Mouse (Mus musculus): ENCODE results near the gene Nexn. TPM values are rescaled to one million over a fixed set of nuclear protein-coding genes. Genes with fewer than 3 reads are reported as not detected.
"Not testable (repeated sequence)": the region's sequence is repeated elsewhere in the genome, so short reads cannot be mapped to it uniquely, and the experiment has no call there.

Gene Nexn
- polyA plus RNA-seq, 1 experiment from 2014 or later: 5.1 TPM

DNA sequence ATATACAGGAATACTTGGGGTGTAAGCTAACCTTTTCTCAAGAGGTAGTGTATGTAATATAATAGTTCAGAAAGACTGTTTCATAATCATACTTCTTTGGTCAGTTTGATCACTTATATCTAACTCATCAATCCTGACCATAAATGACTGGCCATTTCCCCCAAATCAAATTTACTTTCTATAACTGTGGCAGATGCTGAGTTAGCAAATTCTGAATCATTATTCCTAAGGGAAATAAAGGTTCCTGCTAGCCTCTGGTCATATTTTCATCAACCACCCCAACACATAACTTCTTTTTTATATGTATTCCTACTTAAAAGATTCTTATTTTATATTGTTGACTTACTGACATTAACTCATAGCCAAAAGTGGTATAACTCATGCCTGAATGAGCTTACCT, 63.2 kb downstream of the Nexn start:
- H3K27ac ChIP-seq (ENCODE audit: low read depth, low read length): no peak overlapping the region
- no peak overlapping the region for H3K4me3 ChIP-seq (ENCODE audit: low read length)
- no peak overlapping the region for H3K4me2 ChIP-seq (replicated peaks; ENCODE audit: low read depth, low read length)
- no peaks in the 10 kb centered on the region for H3K4me1 ChIP-seq (ENCODE audit: control insufficient read depth, insufficient read depth, low read length)
- H3K9me3 ChIP-seq (ENCODE audit: control insufficient read depth, low read length): no peaks in the 10 kb centered on the region
- no peak overlapping the region for H3K9ac ChIP-seq (ENCODE audit: low read depth, low read length)
- no peak for ATAC-seq (ENCODE audit: low FRiP score, low TSS enrichment)
- H3K36me3 ChIP-seq (ENCODE audit: control insufficient read depth, insufficient read depth, low read length): no peaks in the 10 kb centered on the region
- no peaks in the 10 kb centered on the region for H3K27me3 ChIP-seq (ENCODE audit: control insufficient read depth, insufficient read depth, low read length)

DNA sequence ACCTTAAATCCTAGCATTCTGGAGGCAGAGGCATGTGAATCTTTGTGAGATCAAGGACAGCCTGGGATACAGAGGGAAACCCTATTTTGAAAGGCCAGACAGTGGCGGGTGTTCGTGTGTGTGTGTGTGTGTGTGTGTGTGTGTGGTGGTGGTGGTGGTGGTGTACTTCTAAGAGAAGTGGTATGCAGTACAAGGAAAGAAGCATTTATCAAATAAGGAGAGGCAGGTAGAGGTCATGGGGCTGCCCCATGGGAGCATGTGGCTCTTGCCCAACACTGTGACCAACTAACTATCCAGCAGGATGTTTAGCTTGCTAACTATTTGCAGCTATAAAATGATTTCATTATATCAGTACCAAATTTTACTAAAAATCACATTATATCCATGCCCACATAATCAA, 64.5 kb downstream of the Nexn start:
- no peak for ATAC-seq (ENCODE audit: low FRiP score, low TSS enrichment)
- H3K9me3 ChIP-seq (ENCODE audit: control insufficient read depth, low read length): no peaks in the 10 kb centered on the region
- WGBS: 70% methylated on average over 2 of the region's 2 CpGs
- no peaks in the 10 kb centered on the region for H3K4me1 ChIP-seq (ENCODE audit: control insufficient read depth, insufficient read depth, low read length)
- H3K9ac ChIP-seq (ENCODE audit: low read depth, low read length): no peak overlapping the region
- H3K4me3 ChIP-seq (ENCODE audit: low read length): no peak overlapping the region
- H3K36me3 ChIP-seq (ENCODE audit: control insufficient read depth, insufficient read depth, low read length): no peaks in the 10 kb centered on the region
- H3K4me2 ChIP-seq (replicated peaks; ENCODE audit: low read depth, low read length): no peak overlapping the region
- no peaks in the 10 kb centered on the region for H3K27me3 ChIP-seq (ENCODE audit: control insufficient read depth, insufficient read depth, low read length)
- no peak overlapping the region for H3K27ac ChIP-seq (ENCODE audit: low read depth, low read length)

DNA sequence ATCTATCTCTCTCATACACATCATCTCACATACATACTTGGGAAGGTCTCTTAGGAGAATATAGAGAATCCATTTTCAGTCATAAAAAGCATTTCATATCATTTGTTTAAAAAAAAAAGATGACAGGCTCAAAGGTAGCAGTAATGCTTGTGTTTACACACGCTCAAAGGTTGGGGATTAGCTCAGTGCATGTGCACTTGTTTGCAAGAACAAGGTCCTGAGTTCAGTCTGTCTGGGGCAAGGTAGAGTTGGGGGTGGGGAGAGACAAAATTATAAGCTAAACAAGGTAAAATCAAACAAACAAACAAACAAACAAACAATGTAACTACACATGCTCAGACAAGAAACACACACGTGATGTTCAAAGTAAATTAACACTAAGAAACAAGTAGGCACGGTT, 65.0 kb downstream of the Nexn start:
- ATAC-seq (ENCODE audit: low FRiP score, low TSS enrichment): no peak
- H3K27me3 ChIP-seq (ENCODE audit: control insufficient read depth, insufficient read depth, low read length): no peaks in the 10 kb centered on the region
- no peaks in the 10 kb centered on the region for H3K4me1 ChIP-seq (ENCODE audit: control insufficient read depth, insufficient read depth, low read length)
- H3K4me3 ChIP-seq (ENCODE audit: low read length): no peak overlapping the region
- H3K9ac ChIP-seq (ENCODE audit: low read depth, low read length): no peak overlapping the region
- WGBS: 93% methylated on average over 3 of the region's 3 CpGs
- no peak overlapping the region for H3K27ac ChIP-seq (ENCODE audit: low read depth, low read length)
- H3K36me3 ChIP-seq (ENCODE audit: control insufficient read depth, insufficient read depth, low read length): no peaks in the 10 kb centered on the region
- H3K9me3 ChIP-seq (ENCODE audit: control insufficient read depth, low read length): no peaks in the 10 kb centered on the region
- no peak overlapping the region for H3K4me2 ChIP-seq (replicated peaks; ENCODE audit: low read depth, low read length)

DNA sequence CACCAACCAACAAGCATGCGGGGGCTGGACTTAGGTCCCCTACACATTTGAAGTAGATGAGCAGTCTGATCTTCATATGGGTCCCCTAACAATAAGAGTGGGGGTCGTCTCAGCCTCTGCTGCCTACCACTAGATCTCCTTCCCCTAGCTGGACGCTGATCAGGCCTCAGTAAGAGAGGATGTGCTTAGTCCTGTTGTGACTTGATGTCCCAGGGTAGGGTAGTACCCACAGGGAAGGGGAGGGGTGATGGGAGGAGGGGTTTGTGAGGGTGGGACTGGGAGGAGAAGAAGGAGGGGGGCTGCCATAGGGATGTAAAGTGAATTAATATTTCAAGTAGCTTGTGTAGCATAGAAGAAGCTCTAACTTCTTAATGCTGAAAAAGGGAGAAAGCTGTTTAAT, 67.0 kb downstream of the Nexn start:
- Histone ChIP-seq H3K27me3 (ENCODE audit: control insufficient read depth, insufficient read depth, low read length) (no peaks in the 10 kb centered on the region), H3K9me3 (ENCODE audit: control insufficient read depth, low read length) (no peaks in the 10 kb centered on the region), H3K4me2 (replicated peaks; ENCODE audit: low read depth, low read length) (no peak overlapping the region), H3K9ac (ENCODE audit: low read depth, low read length) (no peak overlapping the region), H3K4me1 (ENCODE audit: control insufficient read depth, insufficient read depth, low read length) (no peaks in the 10 kb centered on the region), H3K4me3 (ENCODE audit: low read length) (no peak overlapping the region), H3K27ac (ENCODE audit: low read depth, low read length) (no peak overlapping the region), H3K36me3 (ENCODE audit: control insufficient read depth, insufficient read depth, low read length) (no peaks in the 10 kb centered on the region)
- no peak for ATAC-seq (ENCODE audit: low FRiP score, low TSS enrichment)
- WGBS: 74% methylated on average over 3 of the region's 3 CpGs

DNA sequence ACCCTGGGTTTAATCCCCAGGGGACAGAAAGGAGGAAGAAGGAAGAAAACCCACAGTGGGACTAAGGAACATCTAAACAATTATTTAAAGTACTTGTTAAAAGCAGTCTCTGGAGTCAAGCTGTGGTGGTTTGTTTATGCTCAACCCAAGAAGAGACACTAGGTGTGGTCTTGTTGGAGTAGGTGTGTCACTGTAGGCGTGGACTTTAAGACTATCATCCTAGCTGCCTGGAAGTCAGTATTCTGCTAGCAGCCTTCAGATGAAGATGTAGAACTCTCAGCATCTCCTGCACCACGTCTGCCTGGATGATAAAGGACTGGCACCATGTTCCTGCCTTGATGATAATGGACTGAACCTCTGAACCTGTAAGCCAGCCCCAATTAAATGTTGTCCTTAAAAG, 68.9 kb downstream of the Nexn start:
- not testable (repeated sequence) for H3K4me1 ChIP-seq (ENCODE audit: control insufficient read depth, insufficient read depth, low read length); H3K4me2 ChIP-seq (replicated peaks; ENCODE audit: low read depth, low read length); H3K27me3 ChIP-seq (ENCODE audit: control insufficient read depth, insufficient read depth, low read length); H3K4me3 ChIP-seq (ENCODE audit: low read length); H3K27ac ChIP-seq (ENCODE audit: low read depth, low read length); H3K9me3 ChIP-seq (ENCODE audit: control insufficient read depth, low read length); ATAC-seq (ENCODE audit: low FRiP score, low TSS enrichment); H3K36me3 ChIP-seq (ENCODE audit: control insufficient read depth, insufficient read depth, low read length); H3K9ac ChIP-seq (ENCODE audit: low read depth, low read length)
- WGBS: 41% methylated on average over 2 of the region's 2 CpGs

DNA sequence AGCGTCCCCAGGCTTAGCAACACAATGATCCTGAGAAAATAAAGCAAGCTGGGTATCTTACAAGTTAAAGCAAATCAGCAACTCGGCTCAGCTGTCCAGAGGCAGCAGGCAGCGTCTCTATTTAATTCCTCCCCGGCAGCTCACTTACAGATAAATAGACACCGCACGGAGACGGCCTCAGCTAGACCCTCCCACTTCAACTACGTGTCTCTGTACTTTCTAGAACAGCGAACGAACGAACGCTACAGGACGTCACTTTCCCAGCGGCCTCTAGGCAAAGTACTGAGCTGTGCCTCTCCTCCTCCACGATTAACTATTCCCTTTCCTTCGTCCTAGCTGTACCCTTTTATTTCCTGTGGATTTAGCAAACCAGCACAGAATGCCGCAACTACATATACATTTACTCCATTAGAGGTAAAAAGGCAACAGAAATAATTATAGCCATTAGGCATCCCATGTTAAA, 72.5 kb downstream of the Nexn start:
- H3K27me3 ChIP-seq (ENCODE audit: control insufficient read depth, insufficient read depth, low read length): no peaks in the 10 kb centered on the region

DNA sequence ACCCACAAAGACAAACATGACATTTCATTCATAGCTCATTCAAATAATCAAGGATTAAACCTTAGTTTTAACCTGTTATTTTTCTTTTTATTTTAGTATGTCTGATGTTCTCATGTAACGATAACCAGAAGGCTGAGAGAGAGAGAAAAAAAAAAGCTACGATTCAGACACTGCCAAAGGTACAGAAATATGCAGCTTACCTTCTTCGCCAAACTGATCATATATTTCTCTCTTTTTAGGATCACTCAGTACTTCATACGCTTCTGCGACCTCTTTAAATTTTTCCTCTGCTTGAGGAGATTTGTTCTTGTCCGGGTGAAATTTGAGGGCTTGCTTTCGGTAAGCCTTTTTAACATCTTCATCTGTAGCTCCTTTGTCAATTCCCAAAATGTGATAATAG, 73.0 kb downstream of the Nexn start:
- Histone ChIP-seq H3K9me3 (ENCODE audit: control insufficient read depth, low read length) (no peaks in the 10 kb centered on the region), H3K36me3 (ENCODE audit: control insufficient read depth, insufficient read depth, low read length) (no peaks in the 10 kb centered on the region), H3K4me1 (ENCODE audit: control insufficient read depth, insufficient read depth, low read length) (peaks cover 16% of the 10 kb centered on the region; the same call in 1 of the 2 replicates), H3K27me3 (ENCODE audit: control insufficient read depth, insufficient read depth, low read length) (no peaks in the 10 kb centered on the region), H3K4me2 (replicated peaks; ENCODE audit: low read depth, low read length) (peak overlapping the region; percentile 54), H3K4me3 (ENCODE audit: low read length) (peak overlapping the region; percentile 45), H3K27ac (ENCODE audit: low read depth, low read length) (peak overlapping the region; percentile 89), H3K9ac (ENCODE audit: low read depth, low read length) (peak overlapping the region; percentile 70)
- ATAC-seq (ENCODE audit: low FRiP score, low TSS enrichment): no peak
- WGBS: 9% methylated on average over 7 of the region's 7 CpGs

More for the DNA sequence above, 72.5 kb downstream of the Nexn start:
- peak overlapping the region; percentile 54 for H3K4me2 ChIP-seq (replicated peaks; ENCODE audit: low read depth, low read length)
- peak; percentile 98 for ATAC-seq (ENCODE audit: low FRiP score, low TSS enrichment)
- no peaks in the 10 kb centered on the region for H3K36me3 ChIP-seq (ENCODE audit: control insufficient read depth, insufficient read depth, low read length)
- peak overlapping the region; percentile 70 for H3K9ac ChIP-seq (ENCODE audit: low read depth, low read length)
- WGBS: under 1% methylated on average over 17 of the region's 17 CpGs
- H3K4me1 ChIP-seq (ENCODE audit: control insufficient read depth, insufficient read depth, low read length): peaks cover 16% of the 10 kb centered on the region; the same call in 1 of the 2 replicates
- peak overlapping the region; percentile 45 for H3K4me3 ChIP-seq (ENCODE audit: low read length)
- no peaks in the 10 kb centered on the region for H3K9me3 ChIP-seq (ENCODE audit: control insufficient read depth, low read length)
- peak overlapping the region; percentile 89 for H3K27ac ChIP-seq (ENCODE audit: low read depth, low read length)

DNA sequence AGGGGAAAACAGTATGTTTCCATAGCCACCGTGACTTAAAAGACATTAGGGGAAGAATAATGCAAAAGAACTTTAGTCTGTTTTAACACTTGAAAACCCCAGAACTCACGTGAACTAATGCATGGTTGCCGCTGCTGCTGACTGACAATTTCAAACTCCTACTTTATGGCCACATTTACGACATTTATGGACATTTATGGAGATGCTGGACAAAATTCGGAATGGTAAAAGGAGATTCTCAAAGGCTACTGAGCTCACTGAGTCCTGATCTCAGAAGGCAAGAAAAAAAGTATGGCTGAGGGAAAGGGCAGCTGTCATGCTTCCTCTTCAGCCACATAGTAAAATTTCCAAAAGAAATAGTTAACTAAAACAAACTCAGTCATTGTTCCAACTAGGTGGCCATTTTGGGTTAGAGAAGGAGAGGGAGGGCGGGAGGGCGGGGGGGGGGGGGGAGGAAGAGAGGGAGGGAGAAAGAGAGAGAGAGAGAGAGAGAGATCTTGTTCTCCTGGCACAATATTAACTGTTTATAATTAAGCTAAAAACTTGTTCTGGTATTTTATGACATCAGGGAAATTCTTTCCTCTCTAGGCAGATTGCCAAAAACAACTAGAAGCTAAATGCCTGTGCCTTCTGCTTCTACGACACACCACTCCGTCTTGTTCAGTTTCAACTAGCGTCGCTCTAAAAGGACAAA, 73.8 kb downstream of the Nexn start:
- ATAC-seq (ENCODE audit: low FRiP score, low TSS enrichment): 0 out of 2 replicates have a peak, but pooled peaks have one; percentile 9
- H3K9ac ChIP-seq (ENCODE audit: low read depth, low read length): peak overlapping the region; percentile 54
- H3K4me2 ChIP-seq (replicated peaks; ENCODE audit: low read depth, low read length): peak overlapping the region; percentile 51
- 16% methylated on average over 9 of the region's 11 CpGs for WGBS
- no peaks in the 10 kb centered on the region for H3K36me3 ChIP-seq (ENCODE audit: control insufficient read depth, insufficient read depth, low read length)
- H3K27me3 ChIP-seq (ENCODE audit: control insufficient read depth, insufficient read depth, low read length): no peaks in the 10 kb centered on the region
- peaks cover 16% of the 10 kb centered on the region; the same call in 1 of the 2 replicates for H3K4me1 ChIP-seq (ENCODE audit: control insufficient read depth, insufficient read depth, low read length)
- no peaks in the 10 kb centered on the region for H3K9me3 ChIP-seq (ENCODE audit: control insufficient read depth, low read length)
- peak overlapping the region; percentile 78 for H3K27ac ChIP-seq (ENCODE audit: low read depth, low read length)
- H3K4me3 ChIP-seq (ENCODE audit: low read length): peak overlapping the region; percentile 45

DNA sequence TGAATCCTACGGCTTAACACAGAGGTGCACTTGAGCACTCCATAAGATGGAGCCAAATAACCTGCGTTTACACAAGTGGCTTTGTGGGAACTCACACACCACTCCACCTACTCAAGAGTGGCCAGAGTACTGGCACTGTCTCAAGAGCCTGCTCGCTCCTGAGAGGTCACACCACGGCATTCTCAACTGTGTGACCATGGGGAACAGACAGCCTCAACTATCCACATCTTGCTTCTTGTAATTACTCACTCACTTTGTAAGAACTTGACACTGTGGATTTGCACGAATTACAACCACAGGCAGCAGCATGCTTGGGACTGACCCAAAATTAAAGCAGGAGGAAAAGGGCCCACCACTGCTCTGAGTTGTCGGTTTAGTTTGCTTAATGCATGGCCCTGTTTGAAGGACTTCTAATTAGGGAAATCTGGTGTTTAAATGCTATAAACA, 74.3 kb downstream of the Nexn start:
- 12% methylated on average over 6 of the region's 6 CpGs for WGBS
- no peaks in the 10 kb centered on the region for H3K27me3 ChIP-seq (ENCODE audit: control insufficient read depth, insufficient read depth, low read length)
- ATAC-seq (ENCODE audit: low FRiP score, low TSS enrichment): peak; percentile 36

More for the DNA sequence above, 74.3 kb downstream of the Nexn start:
- H3K4me3 ChIP-seq (ENCODE audit: low read length): peak overlapping the region; percentile 45
- peak overlapping the region; percentile 54 for H3K9ac ChIP-seq (ENCODE audit: low read depth, low read length)
- peak overlapping the region; percentile 78 for H3K27ac ChIP-seq (ENCODE audit: low read depth, low read length)
- H3K4me2 ChIP-seq (replicated peaks; ENCODE audit: low read depth, low read length): peak overlapping the region; percentile 51
- H3K4me1 ChIP-seq (ENCODE audit: control insufficient read depth, insufficient read depth, low read length): peaks cover 16% of the 10 kb centered on the region; the same call in 1 of the 2 replicates
- H3K36me3 ChIP-seq (ENCODE audit: control insufficient read depth, insufficient read depth, low read length): no peaks in the 10 kb centered on the region
- no peaks in the 10 kb centered on the region for H3K9me3 ChIP-seq (ENCODE audit: control insufficient read depth, low read length)

Measured in kidney, embryonic 14.5 days (tissue).